Mouse (Mus musculus) hematopoietic stem cell, adult 5-6 weeks (primary cell): ENCODE measurements around the gene Ndufs6. TPM values are rescaled to one million over a fixed set of nuclear protein-coding genes. Genes with fewer than 3 reads are reported as not detected.
A peak's percentile ranks its signal among the peaks of the same experiment; 100 is the strongest.

Experiments used
- ATAC-seq, 2 experiments: fragments of 125-278 bp in 1 of 2; replicated peaks in 1 of 2; 2 replicates each; pipeline ENCODE4 v1.8.0; 2016 to 2017; ENCODE audit warnings: inconsistent platforms in 2 of 2, mild to moderate bottlenecking in 2 of 2, moderate number of reproducible peaks in 2 of 2, low read depth in 1 of 2, moderate TSS enrichment in 1 of 2; ENCODE audit not compliant: low FRiP score in 2 of 2, poor library complexity in 2 of 2, severe bottlenecking in 2 of 2, insufficient read depth in 1 of 2, low TSS enrichment in 1 of 2
- total RNA-seq: library from RNA; stranded (forward); fragments of 172-1452, 232-1000 nt; gene quantifications from 2 replicates; pipeline ENCODE4 v1.2.3, GENCODE M21; 2017

Gene Ndufs6
- total RNA-seq, 1 experiment from 2014 or later: 71.9 TPM

DNA sequence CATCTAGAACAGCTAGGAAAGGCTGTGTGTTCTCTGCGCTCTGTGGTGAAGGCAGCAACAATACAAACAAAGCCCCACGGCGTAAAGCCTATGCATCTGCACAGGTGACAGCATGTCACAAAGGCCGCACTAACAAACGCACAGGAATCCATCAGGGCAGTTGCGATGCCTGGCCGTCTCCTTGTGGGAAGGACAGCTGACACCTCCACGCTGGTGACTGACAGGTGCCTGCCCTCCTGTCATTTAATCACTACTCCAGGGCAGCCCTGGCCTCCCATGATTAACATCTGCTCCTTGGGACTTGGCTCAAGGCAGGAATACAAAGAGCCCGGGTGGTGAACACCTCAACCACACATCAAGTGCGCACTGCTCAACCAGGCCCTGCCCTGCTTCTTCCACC is 5.7 kb downstream of the Ndufs6 start:
- ATAC-seq: no peak

DNA sequence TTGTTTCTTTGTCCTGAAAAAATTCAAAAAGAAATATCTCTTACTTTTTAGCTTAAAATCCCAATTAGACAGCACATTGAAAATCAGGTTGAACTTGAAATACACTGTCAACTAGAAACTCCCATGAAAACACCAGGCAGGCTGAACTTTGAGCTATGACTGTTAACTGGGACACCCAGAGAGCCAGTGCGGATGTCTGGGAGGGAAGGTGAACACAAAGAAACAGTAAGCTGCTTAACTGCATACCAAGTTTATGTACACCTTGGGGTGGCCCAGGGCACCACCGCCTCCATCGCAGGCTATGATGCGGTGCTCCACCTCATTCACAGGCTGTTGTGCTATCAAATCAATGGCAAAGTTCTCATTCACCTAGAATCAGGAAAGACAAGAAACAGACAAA is 8.3 kb downstream of the Ndufs6 start:
- no peak for ATAC-seq

DNA sequence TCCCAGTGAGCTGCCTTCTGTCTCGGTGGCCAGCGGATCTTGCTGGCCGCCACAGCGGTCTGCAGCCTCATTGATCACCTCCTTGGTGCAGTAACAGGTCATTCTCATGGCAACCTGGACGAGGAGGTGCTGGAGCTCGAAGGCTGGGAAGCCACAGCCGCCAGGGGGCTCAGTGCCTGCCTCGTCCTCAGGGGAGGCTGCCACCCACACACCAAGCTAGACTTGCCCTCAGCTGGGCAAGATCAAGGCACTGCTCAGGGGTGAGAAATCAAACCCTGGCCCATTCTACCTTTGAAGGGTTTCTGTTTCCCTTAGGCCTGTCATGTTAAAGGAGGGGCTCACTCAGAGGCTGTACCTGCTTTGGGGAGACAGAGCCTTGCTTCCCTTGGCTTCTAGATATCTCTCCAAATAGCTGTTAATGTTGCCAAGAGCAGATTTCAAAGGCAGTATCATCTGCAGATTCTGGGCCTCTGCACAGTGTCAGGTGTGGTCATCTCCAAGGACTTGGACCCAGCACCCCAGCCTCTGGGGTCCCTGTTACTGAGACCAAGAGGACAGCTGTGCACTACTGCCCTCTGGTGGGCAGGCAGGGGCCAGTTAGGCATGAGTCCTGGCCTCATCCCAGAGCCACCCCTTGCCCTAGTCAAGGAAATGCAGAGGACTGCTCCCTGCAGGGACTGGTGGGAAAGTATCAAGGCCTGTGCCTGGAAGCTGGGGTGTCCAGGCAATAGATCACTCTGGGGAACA is 18.0 kb downstream of the Ndufs6 start:
- peak; percentile 74 to 81 for ATAC-seq

DNA sequence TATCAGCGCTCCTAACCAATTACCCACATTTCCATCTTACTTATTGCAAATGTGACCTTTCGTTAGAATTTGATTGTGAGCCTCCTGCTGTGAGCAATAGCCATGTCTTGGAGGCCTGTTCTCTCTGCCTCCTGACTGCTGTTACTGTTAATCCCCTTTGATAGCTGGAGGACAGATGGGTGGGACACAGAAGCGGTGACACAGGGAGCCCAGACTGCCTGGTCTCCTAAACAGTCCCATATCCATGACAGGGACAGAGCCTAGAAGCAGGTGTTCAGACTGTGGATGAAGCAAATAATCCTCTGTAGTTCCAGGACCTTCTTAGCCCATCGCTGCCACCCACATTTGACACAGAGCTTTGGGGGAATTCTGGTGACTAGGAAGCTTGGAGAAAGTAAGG is 21.9 kb downstream of the Ndufs6 start:
- no peak for ATAC-seq

DNA sequence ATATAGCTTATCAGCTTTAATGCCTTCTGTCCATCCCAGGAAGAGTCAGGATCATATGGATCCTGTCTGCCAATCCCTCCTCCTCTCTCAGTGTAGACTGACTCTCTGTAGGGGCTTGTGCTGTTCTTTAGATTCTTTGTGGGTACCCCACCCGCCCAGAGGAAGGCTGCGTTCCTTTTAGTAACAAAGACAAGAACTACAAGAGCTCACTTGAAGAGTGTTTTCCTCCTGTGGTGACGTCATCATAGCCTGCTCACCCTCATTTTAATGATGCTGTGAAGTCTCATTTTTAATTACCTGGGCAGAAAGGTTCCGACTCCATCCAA is 22.3 kb downstream of the Ndufs6 start:
- no peak for ATAC-seq

DNA sequence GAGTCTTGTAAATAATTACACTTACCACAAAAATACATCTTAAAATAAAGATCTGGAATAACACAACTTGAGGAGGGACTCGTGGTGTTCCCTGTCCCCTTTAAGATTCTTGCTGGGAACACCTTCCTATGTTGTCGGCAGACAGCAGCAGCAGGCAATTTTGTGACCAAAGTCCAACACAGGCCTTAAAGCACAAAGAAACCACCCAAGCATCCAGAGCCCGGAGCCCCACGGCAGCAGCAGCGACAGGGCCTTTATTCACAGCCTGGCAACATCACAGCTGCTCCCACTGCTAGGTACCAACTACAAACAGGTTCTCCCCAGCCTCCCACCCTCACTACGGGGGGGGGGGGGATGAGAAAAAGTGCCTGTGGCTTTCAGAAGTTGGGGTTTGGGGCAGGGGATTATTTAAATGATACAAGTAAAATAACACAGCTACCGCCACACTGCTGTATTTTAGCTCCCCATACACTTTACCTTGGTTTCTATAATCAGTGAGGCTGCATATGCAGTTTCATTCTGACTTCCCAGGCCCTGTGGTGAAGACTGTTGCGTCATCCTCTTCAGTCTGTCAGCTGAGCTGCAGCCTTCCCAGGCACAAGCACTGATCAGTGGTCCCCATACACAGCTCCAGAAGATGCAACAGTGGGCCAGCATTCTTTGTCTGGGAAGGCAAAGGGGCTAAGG is 22.8 kb downstream of the Ndufs6 start:
- ATAC-seq: no peak

DNA sequence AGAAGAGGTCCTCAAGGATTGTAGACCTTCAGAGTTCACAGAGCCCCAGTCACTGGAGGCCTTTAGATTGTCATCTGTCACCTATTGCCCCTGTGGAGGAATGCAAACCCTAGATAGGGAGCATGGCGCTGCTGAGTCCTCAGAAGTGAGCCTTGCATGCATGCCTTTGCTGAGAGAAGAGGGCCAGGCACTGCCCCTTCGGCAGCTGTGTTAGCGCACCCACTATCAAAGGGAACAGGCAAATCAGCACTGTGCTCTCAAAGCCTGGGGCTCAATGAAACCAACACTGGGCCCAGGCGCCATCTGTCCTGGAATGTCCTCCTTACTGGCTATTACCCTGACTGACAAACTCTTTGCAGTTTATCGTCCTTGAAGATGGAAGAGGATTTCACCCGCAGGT is 23.6 kb downstream of the Ndufs6 start:
- no peak for ATAC-seq

DNA sequence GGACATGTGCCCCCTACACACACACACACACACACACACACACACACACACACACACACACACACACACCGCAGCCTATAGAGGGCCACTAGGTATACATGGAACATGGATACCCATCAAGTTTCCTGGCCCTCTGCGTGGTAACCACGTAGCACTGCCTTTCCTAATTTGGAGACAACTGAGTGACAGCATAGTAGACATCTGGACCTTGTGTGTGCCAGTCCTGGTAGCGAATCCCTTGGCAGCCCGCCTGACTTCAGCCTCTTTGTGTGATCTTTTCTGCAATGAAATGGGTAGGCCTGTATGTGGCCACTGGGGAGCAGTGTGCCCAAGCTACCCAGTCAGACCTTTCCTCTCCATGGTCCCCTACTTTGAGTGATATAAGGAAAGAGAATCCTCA is 29.0 kb downstream of the Ndufs6 start:
- no peak for ATAC-seq

DNA sequence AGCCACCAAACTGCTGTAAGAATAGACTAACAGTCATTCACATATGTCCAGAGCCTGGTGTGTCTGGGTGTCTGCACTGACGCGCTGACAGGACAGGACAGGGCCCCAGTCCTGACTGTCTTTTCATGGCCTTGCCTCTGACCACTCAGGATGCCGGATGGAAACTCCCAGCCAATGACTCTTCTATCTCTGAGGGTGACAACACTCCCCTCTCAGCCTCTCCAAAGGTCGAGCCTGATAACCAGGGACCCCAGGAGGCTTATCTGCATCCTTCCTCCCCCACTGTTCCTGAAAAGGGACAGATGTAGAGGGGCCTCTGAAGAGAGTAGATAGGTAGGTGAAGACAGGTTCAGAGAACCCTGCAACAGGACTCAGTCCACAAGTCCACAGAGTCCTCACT is 29.6 kb downstream of the Ndufs6 start:
- no peak for ATAC-seq

DNA sequence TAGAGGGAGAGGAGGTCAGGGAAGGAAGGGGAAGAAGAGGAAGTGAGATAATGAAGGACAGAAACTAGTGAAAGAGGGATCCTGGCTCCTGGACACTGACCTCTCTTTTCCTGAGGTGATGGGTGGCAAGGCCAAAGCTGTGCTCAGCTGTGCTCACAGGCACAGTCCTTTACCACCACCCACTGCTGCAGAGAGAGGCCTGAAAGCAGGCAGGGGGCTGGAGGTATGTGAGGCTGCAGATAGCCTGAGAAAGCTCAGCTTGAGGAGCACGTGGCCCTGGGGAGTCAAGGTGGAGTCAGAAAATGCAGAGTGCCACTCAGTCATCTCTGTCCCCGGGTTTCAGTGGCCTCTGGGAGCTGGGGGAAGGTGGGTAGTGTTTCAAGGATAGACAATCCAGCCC is 37.2 kb downstream of the Ndufs6 start:
- no peak for ATAC-seq

DNA sequence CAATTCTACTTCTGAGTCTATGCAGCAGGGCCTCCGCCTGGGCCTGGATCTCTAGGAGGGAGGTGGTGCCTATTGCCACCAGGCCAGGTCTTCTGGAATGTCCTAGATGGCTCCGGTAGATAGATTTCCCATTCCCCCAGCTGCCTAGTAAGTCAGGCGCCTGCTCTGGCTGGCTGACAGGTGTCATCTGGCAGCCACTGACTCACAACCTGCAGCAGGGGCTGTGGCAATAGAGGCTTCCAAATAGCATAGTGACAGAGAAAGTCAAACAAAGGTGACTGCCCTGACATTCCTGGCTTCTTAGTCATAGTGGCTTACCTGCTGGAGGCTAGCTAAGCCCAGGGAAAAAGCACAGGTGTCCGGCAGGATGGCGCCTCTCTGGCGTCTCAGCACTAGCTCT is 38.1 kb downstream of the Ndufs6 start:
- no peak for ATAC-seq

DNA sequence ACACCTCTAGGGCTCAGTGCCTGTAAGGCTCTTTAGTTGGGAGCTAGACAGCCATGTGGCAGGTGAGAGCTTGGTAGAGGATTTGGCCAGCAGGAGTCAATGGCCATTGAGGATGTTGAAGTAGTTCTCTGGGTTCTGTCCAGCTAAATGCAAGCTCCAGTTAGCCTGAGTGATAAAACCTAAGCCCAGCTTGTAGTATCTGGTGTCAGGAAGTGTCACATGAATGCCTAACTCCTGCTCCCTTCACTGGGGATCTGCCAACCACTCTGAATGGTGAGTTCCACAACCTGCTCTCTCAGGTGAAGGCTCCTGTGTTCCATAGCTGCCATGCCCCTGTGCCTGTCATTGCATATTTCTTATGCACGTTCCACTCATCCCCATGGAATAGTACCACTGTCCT is 44.8 kb downstream of the Ndufs6 start:
- ATAC-seq: no peak

DNA sequence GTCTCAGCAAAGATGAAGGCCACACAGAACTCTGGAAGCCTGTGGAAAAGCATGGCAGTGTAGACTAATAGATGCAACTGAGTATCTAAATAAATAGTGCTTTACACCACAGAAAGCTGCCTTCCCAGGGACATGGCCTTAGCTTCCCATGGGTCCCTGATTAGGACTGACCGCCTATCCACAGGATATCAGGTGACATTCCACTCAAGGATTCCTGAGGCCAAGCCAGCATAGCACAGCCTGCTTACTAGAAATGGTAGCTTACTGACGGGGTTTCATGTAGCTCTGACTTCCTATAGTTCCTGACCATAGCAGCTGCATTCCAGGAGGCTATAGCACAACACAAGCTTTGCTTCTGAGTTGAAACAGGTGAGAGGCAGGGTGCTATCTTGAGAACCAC is 45.9 kb downstream of the Ndufs6 start:
- no peak for ATAC-seq

DNA sequence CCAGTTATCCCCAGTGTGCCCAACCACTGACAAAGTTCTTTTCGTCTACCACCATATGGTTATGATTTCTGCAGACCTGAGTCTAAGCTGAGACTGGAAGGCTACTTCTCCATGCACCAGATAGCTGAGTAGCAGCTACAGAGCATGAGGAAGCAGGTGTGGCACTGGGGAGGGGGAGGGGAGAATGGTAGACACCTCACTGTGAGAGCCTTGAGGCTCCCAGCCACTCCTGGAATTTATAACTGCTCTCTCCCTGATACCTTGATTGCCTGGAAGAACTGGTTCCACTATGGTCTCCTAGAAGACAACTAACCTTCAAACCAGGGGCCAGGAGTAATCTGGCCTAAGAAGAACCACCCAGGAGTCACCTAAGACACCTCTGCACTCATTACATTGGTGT is 49.1 kb downstream of the Ndufs6 start:
- ATAC-seq: no peak

DNA sequence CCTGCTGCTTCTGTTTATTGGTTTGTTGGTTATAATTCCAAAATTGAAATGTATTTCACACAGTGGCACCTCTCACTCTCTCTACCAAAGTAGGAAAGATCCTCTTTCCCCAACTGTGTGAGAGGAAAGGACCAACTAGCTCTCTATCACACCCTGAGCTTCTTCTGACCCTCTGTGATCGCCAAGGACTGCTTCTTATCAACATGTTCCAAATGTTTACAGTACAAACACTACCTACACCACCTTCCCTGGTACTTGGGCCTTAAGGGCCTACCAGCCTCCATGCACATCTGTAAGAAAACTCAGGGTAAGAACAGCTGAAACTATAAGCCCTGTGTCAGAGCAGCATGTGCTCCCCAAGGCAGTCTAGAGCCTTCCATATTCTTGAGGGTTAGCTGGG is 50.5 kb downstream of the Ndufs6 start:
- ATAC-seq: no peak

DNA sequence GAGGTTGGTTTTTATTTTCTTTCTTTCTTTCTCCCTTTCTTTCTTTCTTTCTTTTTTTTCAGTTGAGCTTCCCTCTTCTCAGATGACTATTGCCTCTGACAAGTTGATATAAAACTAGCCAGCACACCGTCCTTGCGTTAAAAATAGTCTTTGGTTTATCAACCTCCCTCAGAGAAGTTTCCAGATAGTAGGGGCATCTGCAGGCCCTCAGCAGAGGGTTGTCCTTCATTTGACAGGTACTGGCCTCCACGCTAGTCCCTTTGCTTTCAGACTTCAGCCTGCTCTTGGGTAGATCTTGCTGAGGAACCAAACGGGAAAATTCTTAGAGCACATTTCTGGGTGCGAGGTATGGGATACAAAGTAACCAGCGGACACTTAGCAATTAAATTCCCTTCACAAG is 51.0 kb downstream of the Ndufs6 start:
- no peak for ATAC-seq

DNA sequence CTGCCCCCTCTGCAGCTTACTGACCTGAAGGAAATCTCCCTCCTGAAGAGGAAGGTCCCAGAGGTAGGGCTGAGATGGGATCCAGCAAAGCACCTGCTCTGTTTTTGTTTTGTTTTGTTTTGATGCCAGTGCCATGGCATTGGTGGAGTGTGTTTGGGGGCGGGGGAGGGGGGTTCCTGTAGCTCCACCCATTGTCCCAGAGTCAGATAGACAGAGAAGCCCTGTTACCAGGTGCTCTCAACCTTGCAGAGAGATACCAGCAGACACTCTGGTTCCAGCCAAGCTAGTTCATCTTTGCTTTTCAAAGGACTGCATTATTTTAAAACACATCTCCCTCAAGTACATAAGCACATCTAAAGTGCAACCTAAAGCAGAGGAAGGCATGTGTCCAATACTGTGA is 54.8 kb downstream of the Ndufs6 start:
- ATAC-seq: no peak

DNA sequence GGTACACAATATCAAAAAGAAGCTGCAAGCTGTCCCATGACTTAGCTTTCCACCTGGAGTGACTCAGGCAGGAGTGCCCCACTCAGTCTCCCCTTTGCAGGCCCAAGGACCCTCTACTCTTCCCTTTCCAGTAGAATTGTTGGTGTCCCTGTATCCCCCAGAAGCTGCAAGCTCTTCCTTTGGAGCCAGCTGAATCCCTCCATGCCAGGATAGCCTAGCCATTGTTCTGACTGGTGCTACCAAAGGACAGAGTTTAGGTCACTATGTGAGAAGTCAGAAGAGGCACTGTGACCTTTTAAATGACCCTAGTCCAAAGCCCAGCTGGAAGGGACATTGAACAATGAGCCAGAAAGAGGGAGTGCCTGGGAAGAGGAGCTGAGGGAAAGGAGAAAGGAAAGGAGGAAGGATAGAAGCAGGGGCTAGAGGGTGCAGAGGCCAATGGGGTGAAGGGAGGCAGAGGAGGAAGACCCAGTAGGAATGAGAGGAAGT is 55.5 kb downstream of the Ndufs6 start:
- ATAC-seq: no peak
